Mouse (Mus musculus): ENCODE results near the gene Zfp950. TPM values are rescaled to one million over a fixed set of nuclear protein-coding genes. Genes with fewer than 3 reads are reported as not detected.

Gene Zfp950
- polyA plus RNA-seq, 1 experiment from 2014 or later, result 44.4 TPM

- H3K4me3 ChIP-seq (replicated peaks), result no peak overlapping the region
- no peak overlapping the region for H3K27ac ChIP-seq
- no peaks in the 10 kb centered on the region for H3K27me3 ChIP-seq
- no peak overlapping the region for H3K4me2 ChIP-seq
- no peak overlapping the region for H3K9ac ChIP-seq
- H3K9me3 ChIP-seq (replicated peaks), result peaks cover 4% of the 10 kb centered on the region; the same call in 1 of the 2 replicates
- H3K36me3 ChIP-seq, result 0 out of 2 replicates have a peak, but pooled peaks cover 5% of the 10 kb centered on the region
- ATAC-seq (replicated peaks; ENCODE audit: low FRiP score), result no peak
- H3K4me1 ChIP-seq, result peaks cover 23% of the 10 kb centered on the region
Measured at GRCm38 (mm10) chr19:61052786-61053185, 87.9 kb downstream of the Zfp950 start.

GRCm38 (mm10) chr19:61052008-61052407 lies 88.6 kb downstream of the Zfp950 start:
- no peak overlapping the region for H3K27ac ChIP-seq
- H3K4me2 ChIP-seq, result no peak overlapping the region
- H3K36me3 ChIP-seq, result 0 out of 2 replicates have a peak, but pooled peaks cover 5% of the 10 kb centered on the region
- H3K9ac ChIP-seq, result no peak overlapping the region
- no peak overlapping the region for H3K4me3 ChIP-seq (replicated peaks)
- no peak for ATAC-seq (replicated peaks; ENCODE audit: low FRiP score)
- H3K4me1 ChIP-seq, result peaks cover 16% of the 10 kb centered on the region
- H3K27me3 ChIP-seq, result no peaks in the 10 kb centered on the region
- H3K9me3 ChIP-seq (replicated peaks), result peaks cover 4% of the 10 kb centered on the region; the same call in 1 of the 2 replicates

DNA sequence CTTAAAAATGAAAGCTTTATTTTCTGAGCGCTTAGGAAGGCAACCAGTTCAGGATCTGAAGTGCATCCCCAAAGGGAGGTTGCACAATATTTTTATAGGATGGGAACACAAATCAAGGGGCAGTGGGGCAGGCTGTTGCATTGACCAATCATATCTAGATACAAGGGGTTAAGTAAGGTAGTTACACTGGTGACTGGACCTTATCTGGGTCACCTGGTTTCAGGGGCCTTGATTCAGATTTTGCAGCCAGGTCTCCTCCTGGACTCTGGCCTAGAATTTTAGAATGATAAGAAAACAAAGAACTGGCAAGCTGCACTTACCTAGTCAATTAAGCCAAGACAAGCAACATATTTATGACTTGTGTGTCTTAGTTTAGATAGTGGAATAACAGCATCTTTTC lies 89.5 kb downstream of the Zfp950 start:
- Histone ChIP-seq H3K9me3 (replicated peaks) (peaks cover 4% of the 10 kb centered on the region; the same call in 1 of the 2 replicates), H3K9ac (no peak overlapping the region), H3K27me3 (no peaks in the 10 kb centered on the region), H3K4me2 (no peak overlapping the region), H3K27ac (no peak overlapping the region), H3K36me3 (0 out of 2 replicates have a peak, but pooled peaks cover 5% of the 10 kb centered on the region), H3K4me1 (peaks cover 11% of the 10 kb centered on the region; the same call in 1 of the 2 replicates), H3K4me3 (replicated peaks) (no peak overlapping the region)
- 88% methylated on average over 1 of the region's 1 CpGs for WGBS
- no peak for ATAC-seq (replicated peaks; ENCODE audit: low FRiP score)

DNA sequence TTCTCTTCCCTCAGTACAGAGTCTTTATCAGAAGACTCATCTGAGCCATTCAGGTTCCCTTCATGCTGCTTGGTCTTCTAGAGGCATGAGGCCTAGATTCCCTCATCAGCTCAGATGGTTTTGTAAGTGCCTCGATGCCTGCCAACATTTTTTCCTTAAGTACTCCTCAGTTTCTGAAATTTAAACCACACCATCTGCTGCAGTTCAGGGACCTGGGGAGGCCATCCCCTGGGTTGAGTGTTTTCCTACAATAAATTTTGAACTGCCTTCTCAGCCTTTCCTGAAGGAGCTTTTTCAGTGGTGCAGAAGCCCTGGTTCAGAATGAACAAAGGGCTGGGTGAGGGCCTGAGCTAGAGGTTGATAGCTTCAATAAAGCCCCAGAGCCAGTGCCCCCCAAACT lies 91.2 kb downstream of the Zfp950 start:
- ATAC-seq (replicated peaks; ENCODE audit: low FRiP score), result 0 out of 2 replicates have a peak, but pooled peaks have one; percentile 25
- Histone ChIP-seq H3K9ac (no peak overlapping the region), H3K4me2 (no peak overlapping the region), H3K4me1 (peaks cover 11% of the 10 kb centered on the region; the same call in 1 of the 2 replicates), H3K27ac (peak overlapping the region; percentile 64), H3K4me3 (replicated peaks) (no peak overlapping the region), H3K36me3 (0 out of 2 replicates have a peak, but pooled peaks cover 5% of the 10 kb centered on the region), H3K27me3 (no peaks in the 10 kb centered on the region), H3K9me3 (replicated peaks) (peaks cover 4% of the 10 kb centered on the region; the same call in 1 of the 2 replicates)
- 13% methylated on average over 1 of the region's 1 CpGs for WGBS

DNA sequence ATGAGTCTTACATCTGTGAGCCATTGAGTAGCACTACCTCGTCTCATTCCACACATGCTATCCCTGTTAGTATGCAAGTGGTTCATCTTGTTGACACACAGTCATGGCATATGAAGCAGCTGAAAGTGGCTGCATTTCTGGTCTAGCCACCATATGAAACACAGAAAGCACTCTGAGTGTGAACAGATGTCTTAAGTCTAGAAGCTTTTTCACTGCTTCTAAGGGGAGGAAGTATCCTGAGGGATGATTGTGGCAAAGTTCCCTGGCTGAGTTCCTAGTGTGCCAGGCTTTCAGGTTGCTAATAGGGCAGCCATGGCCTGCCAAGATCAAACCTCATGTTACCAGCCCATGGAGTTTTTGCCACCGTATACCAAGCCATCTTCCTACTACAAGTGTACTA lies 92.0 kb downstream of the Zfp950 start:
- Histone ChIP-seq H3K9ac (no peak overlapping the region), H3K36me3 (no peaks in the 10 kb centered on the region), H3K27me3 (no peaks in the 10 kb centered on the region), H3K9me3 (replicated peaks) (no peaks in the 10 kb centered on the region), H3K4me2 (no peak overlapping the region), H3K4me1 (peaks cover 11% of the 10 kb centered on the region; the same call in 1 of the 2 replicates), H3K4me3 (replicated peaks) (no peak overlapping the region), H3K27ac (peak overlapping the region; percentile 64; the same call in 1 of the 2 replicates)
- 85% methylated on average over 2 of the region's 2 CpGs for WGBS
- ATAC-seq (replicated peaks; ENCODE audit: low FRiP score), result no peak

DNA sequence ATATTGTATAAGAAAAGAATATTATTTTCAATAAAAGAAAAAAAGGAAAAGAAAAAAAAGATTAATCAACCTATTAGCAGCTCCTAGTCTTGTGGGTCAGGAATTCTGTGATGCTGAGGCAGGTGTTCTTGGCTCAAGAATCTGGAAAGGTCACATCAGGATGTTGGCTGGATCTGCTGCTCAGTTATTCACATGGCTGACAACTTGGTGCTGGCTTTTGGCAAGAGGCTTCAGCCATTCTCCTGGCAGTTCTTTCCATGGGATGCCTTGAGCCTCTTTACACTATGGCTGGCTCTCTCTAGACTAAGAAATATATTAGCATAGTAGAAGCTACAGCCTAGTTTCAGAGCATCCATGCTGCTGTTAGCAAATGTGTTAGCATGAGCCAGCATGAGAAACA lies 101.5 kb downstream of the Zfp950 start:
- Histone ChIP-seq H3K4me3 (replicated peaks) (no peak overlapping the region), H3K4me2 (no peak overlapping the region), H3K9me3 (replicated peaks) (no peaks in the 10 kb centered on the region), H3K4me1 (no peaks in the 10 kb centered on the region), H3K9ac (no peak overlapping the region), H3K27me3 (no peaks in the 10 kb centered on the region), H3K27ac (no peak overlapping the region), H3K36me3 (no peaks in the 10 kb centered on the region)
- no peak for ATAC-seq (replicated peaks; ENCODE audit: low FRiP score)

GRCm38 (mm10) chr19:61031570-61031969 lies 109.1 kb downstream of the Zfp950 start:
- no peaks in the 10 kb centered on the region for H3K36me3 ChIP-seq
- no peak overlapping the region for H3K4me3 ChIP-seq (replicated peaks)
- H3K9ac ChIP-seq, result no peak overlapping the region
- ATAC-seq (replicated peaks; ENCODE audit: low FRiP score), result no peak
- H3K4me1 ChIP-seq, result no peaks in the 10 kb centered on the region
- no peaks in the 10 kb centered on the region for H3K27me3 ChIP-seq
- 85% methylated on average over 2 of the region's 2 CpGs for WGBS
- H3K4me2 ChIP-seq, result no peak overlapping the region
- no peak overlapping the region for H3K27ac ChIP-seq
- H3K9me3 ChIP-seq (replicated peaks), result no peaks in the 10 kb centered on the region

- Histone ChIP-seq H3K27me3 (no peaks in the 10 kb centered on the region), H3K9ac (no peak overlapping the region), H3K4me1 (0 out of 2 replicates have a peak, but pooled peaks cover 6% of the 10 kb centered on the region), H3K9me3 (replicated peaks) (no peaks in the 10 kb centered on the region), H3K36me3 (no peaks in the 10 kb centered on the region), H3K4me2 (no peak overlapping the region), H3K4me3 (replicated peaks) (no peak overlapping the region), H3K27ac (0 out of 2 replicates have a peak overlapping the region, but pooled peaks have one; percentile 8)
- 74% methylated on average over 3 of the region's 3 CpGs for WGBS
- ATAC-seq (replicated peaks; ENCODE audit: low FRiP score), result no peak
Measured at GRCm38 (mm10) chr19:61021939-61022566, 118.6 kb downstream of the Zfp950 start.

GRCm38 (mm10) chr19:61021502-61021901 lies 119.1 kb downstream of the Zfp950 start:
- 52% methylated on average over 2 of the region's 2 CpGs for WGBS
- 0 out of 2 replicates have a peak, but pooled peaks cover 6% of the 10 kb centered on the region for H3K4me1 ChIP-seq
- no peaks in the 10 kb centered on the region for H3K27me3 ChIP-seq
- H3K4me2 ChIP-seq, result no peak overlapping the region
- no peak for ATAC-seq (replicated peaks; ENCODE audit: low FRiP score)
- no peaks in the 10 kb centered on the region for H3K9me3 ChIP-seq (replicated peaks)
- H3K36me3 ChIP-seq, result no peaks in the 10 kb centered on the region
- H3K27ac ChIP-seq, result 0 out of 2 replicates have a peak overlapping the region, but pooled peaks have one; percentile 8
- no peak overlapping the region for H3K4me3 ChIP-seq (replicated peaks)
- no peak overlapping the region for H3K9ac ChIP-seq

GRCm38 (mm10) chr19:61017477-61018266 lies 123.0 kb downstream of the Zfp950 start:
- no peaks in the 10 kb centered on the region for H3K36me3 ChIP-seq

GRCm38 (mm10) chr19:61009266-61009665 lies 131.4 kb downstream of the Zfp950 start:
- Histone ChIP-seq H3K27me3 (no peaks in the 10 kb centered on the region), H3K36me3 (no peaks in the 10 kb centered on the region), H3K27ac (no peak overlapping the region), H3K4me2 (no peak overlapping the region), H3K4me1 (no peaks in the 10 kb centered on the region), H3K9me3 (replicated peaks) (no peaks in the 10 kb centered on the region), H3K4me3 (replicated peaks) (no peak overlapping the region), H3K9ac (no peak overlapping the region)
- no peak for ATAC-seq (replicated peaks; ENCODE audit: low FRiP score)
- WGBS, result 84% methylated on average over 2 of the region's 2 CpGs

More at GRCm38 (mm10) chr19:61017477-61018266, 123.0 kb downstream of the Zfp950 start:
- no peaks in the 10 kb centered on the region for H3K9me3 ChIP-seq (replicated peaks)
- H3K9ac ChIP-seq, result no peak overlapping the region
- H3K27ac ChIP-seq, result no peak overlapping the region
- no peak overlapping the region for H3K4me2 ChIP-seq
- H3K27me3 ChIP-seq, result no peaks in the 10 kb centered on the region
- 90% methylated on average over 1 of the region's 1 CpGs for WGBS
- no peak for ATAC-seq (replicated peaks; ENCODE audit: low FRiP score)
- no peak overlapping the region for H3K4me3 ChIP-seq (replicated peaks)
- 0 out of 2 replicates have a peak, but pooled peaks cover 6% of the 10 kb centered on the region for H3K4me1 ChIP-seq
